17 mouse cellular contexts compared by ENCODE assay signal in the genomic region with DNA sequence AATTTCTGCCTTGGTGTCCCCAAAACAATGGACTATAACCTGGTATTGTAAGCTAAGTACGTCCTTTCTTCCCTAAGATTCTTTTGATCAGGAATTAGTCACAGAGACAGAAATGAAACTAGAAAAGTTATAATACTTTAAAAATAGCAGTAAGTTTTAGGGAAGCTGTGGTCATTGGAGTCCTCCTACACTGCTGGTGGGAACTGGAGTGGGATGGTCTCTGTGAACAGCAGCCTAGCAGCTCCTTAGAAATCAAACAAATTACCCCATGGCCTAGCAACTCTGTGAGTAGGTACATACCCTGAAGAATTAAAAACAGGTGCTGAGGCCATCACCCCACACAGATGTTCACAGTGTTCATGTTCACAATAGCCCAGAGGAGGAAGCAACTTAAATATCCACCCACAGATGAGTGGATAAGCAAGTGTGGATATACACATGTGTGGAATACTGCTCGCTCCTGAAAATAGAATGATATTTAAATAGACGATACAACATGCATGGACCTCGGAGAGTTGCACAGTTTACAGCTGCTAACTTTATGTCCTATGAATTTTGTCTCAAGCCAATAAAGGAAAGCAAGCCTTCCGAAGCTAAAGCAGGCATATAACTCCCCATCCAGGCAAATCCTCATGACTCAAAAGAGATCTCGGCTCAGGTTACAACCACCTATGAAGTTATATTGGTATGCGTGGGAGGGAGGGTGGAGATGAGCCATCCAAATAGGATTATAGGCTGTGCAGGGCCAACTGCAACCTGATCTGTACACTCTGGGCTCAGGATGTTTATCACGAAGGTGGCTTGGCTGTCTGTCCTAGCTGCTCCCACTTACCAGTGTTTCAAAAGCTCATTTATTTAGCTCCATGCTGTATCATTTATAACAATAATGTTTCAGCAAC.
A peak's percentile ranks its signal among the peaks of the same experiment; 100 is the strongest.
DNase-seq lines count a peak whose midpoint lies in the region; ATAC-seq lines count a peak whose summit lies in the region.
"Had no signal": no experiment of that assay in that cellular context is flagged by ENCODE, and none has a peak within 500 bp of the region (broad histone marks: within the 10 kb centered on the region; RNA-seq: fewer than 3 reads in every experiment).

No protein-coding gene starts in this region.

- H3K4me3 ChIP-seq in embryonic facial prominence, embryonic 14.5 days (ENCODE audit: low read depth, low read length) = no peak overlapping the region
- H3K4me3 ChIP-seq in limb, embryonic 13.5 days = no peak overlapping the region
- H3K4me3 ChIP-seq: midbrain, embryonic 12.5 days had no signal

- peak; percentile 34 for DNase-seq in embryo, embryonic 10 days (ENCODE audit: low spot score)
- DNase-seq in embryo, embryonic 9.5 days (ENCODE audit: extremely low spot score) = no peak
- DNase-seq in 3T3-L1 (ENCODE audit: low read depth, low spot score) = peak; percentile 85
- peak; percentile 81 for DNase-seq in embryonic facial prominence, embryonic 14.5 days (ENCODE audit: low spot score)
- no peak for DNase-seq in cerebellum, adult 18-20 months
- no peak for DNase-seq in c-Kit-positive CD71-positive TER-119-positive erythroid progenitor cells, embryonic 14.5 days (ENCODE audit: low spot score)
- DNase-seq in thymus, postnatal 25 days = no peak
- DNase-seq: adrenal gland, postnatal 36 days; heart, postnatal 14 days; kidney, postnatal 36 days; lung, postnatal 10 days; thymus, postnatal 14 days had no signal

- H3K4me1 ChIP-seq in embryonic facial prominence, embryonic 14.5 days (ENCODE audit: control insufficient read depth, insufficient read depth, low read length) = 0 out of 2 replicates have a peak, but pooled peaks cover 4% of the 10 kb centered on the region
- peaks cover 34% of the 10 kb centered on the region for H3K4me1 ChIP-seq in limb, embryonic 13.5 days
- H3K4me1 ChIP-seq: midbrain, embryonic 12.5 days had no signal

- no peaks in the 10 kb centered on the region for H3K9me3 ChIP-seq in embryonic facial prominence, embryonic 14.5 days (ENCODE audit: control insufficient read depth, low read length)
- no peaks in the 10 kb centered on the region for H3K9me3 ChIP-seq in limb, embryonic 13.5 days
- H3K9me3 ChIP-seq: midbrain, embryonic 12.5 days had no signal

- H3K36me3 ChIP-seq in embryonic facial prominence, embryonic 14.5 days (ENCODE audit: control insufficient read depth, insufficient read depth, low read length) = no peaks in the 10 kb centered on the region
- no peaks in the 10 kb centered on the region for H3K36me3 ChIP-seq in limb, embryonic 13.5 days
- H3K36me3 ChIP-seq: midbrain, embryonic 12.5 days had no signal

- WGBS in embryonic facial prominence, embryonic 14.5 days = 48% methylated on average over 8 of the region's 8 CpGs
- WGBS in limb, embryonic 13.5 days = 25% methylated on average over 8 of the region's 8 CpGs

- no peak overlapping the region for H3K9ac ChIP-seq in embryonic facial prominence, embryonic 14.5 days (ENCODE audit: low read depth, low read length)
- no peak overlapping the region for H3K9ac ChIP-seq in limb, embryonic 13.5 days
- H3K9ac ChIP-seq: liver, embryonic 14.5 days; midbrain, embryonic 12.5 days had no signal

- no peak overlapping the region for H3K4me2 ChIP-seq in embryonic facial prominence, embryonic 14.5 days (ENCODE audit: low read depth, low read length)
- H3K4me2 ChIP-seq in limb, embryonic 13.5 days (replicated peaks) = no peak overlapping the region
- H3K4me2 ChIP-seq: midbrain, embryonic 12.5 days had no signal

- no peaks in the 10 kb centered on the region for H3K27me3 ChIP-seq in embryonic facial prominence, embryonic 14.5 days (replicated peaks; ENCODE audit: control insufficient read depth, insufficient read depth, low read length)
- H3K27me3 ChIP-seq in limb, embryonic 13.5 days = no peaks in the 10 kb centered on the region
- H3K27me3 ChIP-seq: midbrain, embryonic 12.5 days had no signal

- no peak overlapping the region for H3K27ac ChIP-seq in embryonic facial prominence, embryonic 14.5 days (replicated peaks; ENCODE audit: low read depth, low read length)
- peak overlapping the region; percentile 4; the same call in 1 of the 2 replicates for H3K27ac ChIP-seq in limb, embryonic 13.5 days
- H3K27ac ChIP-seq: liver, embryonic 14.5 days; midbrain, embryonic 12.5 days; stomach, postnatal 0 days had no signal

- peak; percentile 80 for ATAC-seq in embryonic facial prominence, embryonic 14.5 days (ENCODE audit: low read depth)
- ATAC-seq in limb, embryonic 13.5 days (ENCODE audit: low FRiP score, low read depth) = peak; percentile 54; the same call in 1 of the 2 replicates
- ATAC-seq: activated CD4-positive, CD25-positive, alpha-beta regulatory T cell, adult 4 months had no signal

Comparison
In these comparisons a context has a peak if more than half of its experiments do, and no peak if none do; other contexts are left out.
1. DNase-seq: peak in embryo, embryonic 10 days (single experiment), 3T3-L1 (single experiment) and embryonic facial prominence, embryonic 14.5 days (single experiment); none in embryo, embryonic 9.5 days (single experiment), cerebellum, adult 18-20 months (0 of 2), c-Kit-positive CD71-positive TER-119-positive erythroid progenitor cells, embryonic 14.5 days (single experiment) and thymus, postnatal 25 days (single experiment).